Mouse (Mus musculus) megakaryocyte, adult 5-6 weeks (primary cell): ENCODE measurements around the gene Acta1. TPM values are rescaled to one million over a fixed set of nuclear protein-coding genes. Genes with fewer than 3 reads are reported as not detected.

ENCODE experiments used
- ATAC-seq: 2 replicates; pipeline ENCODE4 v1.8.0; 2016; ENCODE audit warnings: mild to moderate bottlenecking, inconsistent platforms; ENCODE audit not compliant: poor library complexity, severe bottlenecking
- total RNA-seq, 2 experiments: library from RNA; stranded (forward) in 1 of 2; stranded (reverse) in 1 of 2; fragments of 153-499, 151-499 nt in 1 of 2; fragments of 221-1000, 200-1000 nt in 1 of 2; gene quantifications; 2 replicates each; pipeline versions ENCODE4 v1.2.3 to v1.2.4; 2015 to 2017

Gene Acta1
- total RNA-seq, 2 experiments from 2014 or later = not detected

DNA sequence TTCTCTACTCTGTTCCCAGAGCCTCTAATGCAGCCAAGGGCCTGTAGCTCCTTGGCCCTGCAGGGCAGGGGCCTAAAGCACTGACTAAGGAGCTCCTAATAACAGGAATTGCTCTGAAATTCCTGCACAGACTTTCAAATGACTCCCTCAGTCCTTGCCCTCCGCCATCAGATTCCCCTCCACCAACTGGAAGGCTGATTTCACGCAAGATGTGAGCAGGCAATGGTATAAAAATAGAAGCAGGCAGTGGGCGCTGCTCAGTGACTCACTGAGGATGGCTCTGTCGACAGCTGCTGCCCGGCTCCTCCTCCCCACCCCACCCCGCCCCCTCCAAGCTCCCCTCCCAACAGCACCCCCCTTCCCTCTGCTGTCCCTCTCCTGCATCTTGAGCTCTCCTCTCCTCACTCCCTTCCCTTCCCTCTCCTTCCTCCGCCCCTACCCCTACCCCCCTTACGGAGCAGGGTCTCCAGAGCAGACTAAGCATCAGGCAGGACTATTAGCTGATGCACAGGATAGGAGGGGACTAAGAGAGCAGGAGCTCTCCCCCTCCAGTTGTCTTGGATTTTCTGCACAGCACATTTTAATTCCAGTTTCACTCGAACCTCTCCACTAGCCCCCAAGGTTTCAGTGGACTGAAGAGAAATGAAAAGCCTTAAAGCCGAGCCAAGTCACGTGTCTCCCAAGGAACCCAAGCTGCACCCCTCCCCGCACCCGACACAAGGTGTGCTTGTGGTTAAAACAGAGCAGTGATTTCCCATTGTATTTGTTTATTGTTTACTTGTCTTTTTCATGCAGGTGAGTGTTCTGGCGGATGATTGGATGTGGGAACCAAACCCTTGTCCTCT is 9.6 kb downstream of the Acta1 start:
- no peak for ATAC-seq

DNA sequence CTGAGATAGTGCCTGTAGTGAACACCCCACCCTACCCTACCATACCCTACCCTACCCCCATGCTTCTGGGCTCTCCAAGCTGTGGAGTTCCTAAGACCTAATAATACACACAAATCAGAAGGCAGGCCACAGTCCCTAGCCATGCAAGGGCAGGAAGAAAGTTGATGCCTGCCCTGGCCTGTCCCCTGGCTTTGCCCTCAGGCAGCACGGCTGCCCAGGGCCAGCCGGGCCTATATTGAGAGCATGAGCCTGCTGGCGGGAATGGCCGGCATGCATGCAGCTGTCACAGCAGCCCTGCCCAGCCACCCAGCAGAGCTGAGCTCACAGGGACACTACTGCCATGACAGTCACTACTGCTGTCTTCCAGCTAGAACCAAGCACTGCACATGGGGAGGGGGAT is 11.5 kb downstream of the Acta1 start:
- no peak for ATAC-seq

- no peak for ATAC-seq
Measured at GRCm38 (mm10) chr8:123882412-123882811, 12.1 kb downstream of the Acta1 start.

DNA sequence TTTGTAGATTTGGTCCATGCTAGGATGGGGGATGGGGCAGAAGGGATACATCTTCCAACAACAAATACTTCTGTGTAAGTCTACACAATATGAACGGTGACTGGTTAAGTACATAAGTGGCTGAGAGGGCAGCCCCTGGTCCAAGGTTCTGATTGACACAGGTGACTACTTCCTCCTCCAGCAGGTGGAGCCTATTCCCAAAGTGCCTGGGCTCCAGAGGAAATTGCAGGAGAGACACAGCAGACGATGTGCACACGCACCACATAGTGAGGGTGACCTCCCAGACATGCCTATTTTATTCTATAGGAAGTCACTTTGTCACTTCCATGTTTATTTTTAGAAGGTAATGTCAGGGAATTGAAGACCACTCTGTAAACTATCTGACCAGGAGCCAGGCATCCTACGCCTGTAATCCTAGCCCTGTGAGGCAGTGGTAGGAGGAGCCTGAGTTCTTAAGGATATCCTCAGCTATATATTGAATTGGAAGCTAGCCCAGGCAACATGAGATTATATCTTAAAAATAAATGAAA is 13.7 kb downstream of the Acta1 start:
- ATAC-seq = no peak

- ATAC-seq = no peak
Measured at GRCm38 (mm10) chr8:123880271-123880670, 14.3 kb downstream of the Acta1 start.

DNA sequence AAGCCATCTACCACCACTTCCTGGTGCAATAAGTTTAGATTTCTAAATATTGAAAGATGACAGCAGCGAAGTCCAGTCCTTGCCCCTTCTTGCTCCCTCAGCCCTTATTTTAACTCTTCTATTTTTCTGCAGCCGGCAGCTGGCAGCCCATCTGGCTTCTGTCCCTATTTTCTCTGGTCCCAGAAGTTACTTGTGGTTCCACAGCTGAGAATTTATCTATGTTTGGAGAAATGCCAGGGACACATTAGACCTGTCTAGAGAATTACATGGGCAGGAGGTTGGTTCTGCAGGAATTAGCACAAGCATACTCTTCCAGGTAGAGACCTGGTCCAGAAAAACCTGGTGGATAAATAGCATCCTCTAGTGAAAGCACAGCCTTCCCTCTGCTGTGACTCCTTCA is 16.7 kb downstream of the Acta1 start:
- ATAC-seq = no peak

GRCm38 (mm10) chr8:123874324-123874723 is 20.2 kb downstream of the Acta1 start:
- no peak for ATAC-seq

- ATAC-seq = no peak
Measured at GRCm38 (mm10) chr8:123873364-123873763, 21.2 kb downstream of the Acta1 start.

- ATAC-seq = no peak
Measured at GRCm38 (mm10) chr8:123872048-123872447, 22.5 kb downstream of the Acta1 start.

GRCm38 (mm10) chr8:123866971-123867370 is 27.6 kb downstream of the Acta1 start:
- ATAC-seq = no peak

DNA sequence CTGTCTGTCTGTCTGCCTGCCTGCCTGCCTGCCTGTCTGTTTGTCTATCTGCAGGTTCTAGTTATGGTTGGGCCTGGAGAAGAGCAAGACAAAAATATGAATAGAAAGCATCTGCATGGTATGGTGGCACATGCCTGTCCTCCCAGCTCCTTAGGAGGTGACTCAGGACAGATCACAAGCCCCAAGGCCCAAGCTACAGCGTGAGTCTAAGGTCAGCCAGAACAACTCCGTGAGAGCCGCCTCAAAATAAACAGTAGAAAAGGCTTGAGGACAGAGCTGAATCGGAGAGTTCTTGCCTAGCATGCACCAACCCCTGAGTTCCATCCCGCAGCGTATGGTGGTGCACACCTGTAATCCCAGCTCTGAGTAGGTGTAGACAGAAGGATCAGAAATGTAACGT is 28.8 kb downstream of the Acta1 start:
- ATAC-seq = no peak

DNA sequence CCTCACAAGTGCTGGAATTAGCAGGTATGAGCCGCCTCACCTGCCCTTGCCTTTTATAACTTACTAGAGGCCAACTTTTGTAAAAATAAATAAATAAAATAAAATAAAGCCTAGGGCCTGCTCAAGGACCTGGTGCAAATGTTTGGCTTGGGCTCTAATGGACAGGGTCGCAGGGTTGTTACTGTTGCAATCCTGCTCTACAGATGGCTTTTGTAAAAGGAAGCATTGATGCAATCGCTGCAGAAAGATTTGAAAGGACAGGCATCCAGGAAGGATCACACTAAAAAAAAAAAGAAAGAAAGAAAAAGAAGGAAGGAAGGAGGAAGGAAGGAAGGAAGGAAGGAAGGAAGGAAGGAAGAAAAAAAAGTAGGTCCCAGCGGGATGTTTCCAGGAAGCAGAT is 34.2 kb downstream of the Acta1 start:
- ATAC-seq = no peak

GRCm38 (mm10) chr8:123859648-123860259 is 34.8 kb downstream of the Acta1 start, which contains the start of gene Ccsap:
TSS of gene Ccsap (minus strand) at chr8:123860209.
- peak; percentile 64 for ATAC-seq

DNA sequence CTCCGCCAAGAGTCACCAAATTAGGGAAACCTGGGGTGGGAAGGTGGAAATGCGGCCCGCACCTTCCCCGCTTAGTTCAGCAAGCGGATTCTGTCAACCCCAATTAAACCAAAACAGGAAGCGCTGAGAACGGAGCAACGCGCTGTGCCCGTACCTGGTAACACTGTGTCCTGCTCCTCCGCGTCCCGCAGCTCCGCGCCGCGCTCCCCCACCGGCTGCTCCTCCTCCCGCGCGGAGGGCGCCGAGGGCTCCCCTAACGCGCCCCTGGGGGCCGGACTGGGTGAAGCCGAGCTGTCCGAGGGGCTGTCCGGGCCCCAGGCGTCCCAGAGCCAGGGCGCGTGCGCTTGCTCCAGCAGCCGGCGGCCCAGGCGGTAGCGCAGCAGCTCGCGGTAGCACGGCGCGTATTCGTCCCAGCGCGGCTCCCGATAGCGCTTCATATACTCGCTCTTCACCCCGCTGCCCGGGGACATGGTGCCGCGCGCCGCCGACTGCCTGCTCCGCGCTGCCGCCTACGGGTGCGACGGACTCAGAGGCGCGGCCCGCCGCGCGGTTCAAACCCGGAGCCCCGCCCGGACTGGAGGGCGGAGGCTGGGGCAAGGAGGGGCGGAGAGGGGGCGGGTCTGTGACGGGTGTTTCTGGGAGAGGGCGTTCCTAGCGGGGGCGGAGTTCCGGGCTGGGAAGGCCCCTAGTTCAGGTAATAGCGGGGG is 35.5 kb downstream of the Acta1 start:
- peak; percentile 93 for ATAC-seq

DNA sequence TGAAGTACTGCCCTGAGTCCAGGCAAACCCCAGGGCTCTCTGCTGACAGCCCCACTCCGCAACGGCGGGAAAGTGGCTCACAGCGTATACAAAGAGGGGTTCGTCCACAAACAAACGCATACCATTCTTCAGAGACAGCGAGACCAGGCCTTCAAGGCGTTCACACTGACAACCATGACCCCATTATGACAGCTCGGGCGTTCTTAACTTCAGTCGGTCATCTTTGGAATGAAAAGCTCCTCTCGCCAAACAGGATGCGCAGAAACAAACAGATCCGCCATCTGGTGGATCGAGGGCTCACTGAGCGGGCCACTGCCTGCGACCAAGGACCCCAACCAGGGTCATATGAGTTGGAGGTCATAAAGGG is 36.0 kb downstream of the Acta1 start:
- peak; percentile 24 for ATAC-seq

DNA sequence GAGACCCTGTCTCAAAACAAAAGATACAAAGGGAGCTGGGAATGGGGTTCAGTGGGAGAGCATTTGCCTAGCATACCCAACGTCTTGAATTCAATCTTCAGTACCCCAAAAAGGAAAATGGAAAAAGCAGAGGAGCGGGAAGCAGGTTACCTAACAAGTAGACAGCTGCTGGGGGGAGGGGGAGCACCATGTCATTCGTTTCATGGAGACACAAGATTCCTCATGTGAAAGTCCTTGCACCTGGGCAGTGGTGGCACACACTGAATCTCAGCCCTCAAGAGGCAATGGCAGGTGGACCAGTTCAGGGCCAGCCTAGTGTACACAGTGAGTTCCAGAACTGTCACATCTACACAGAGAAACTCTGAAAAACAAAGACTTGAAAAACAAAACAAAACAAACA is 37.2 kb downstream of the Acta1 start:
- ATAC-seq = no peak

DNA sequence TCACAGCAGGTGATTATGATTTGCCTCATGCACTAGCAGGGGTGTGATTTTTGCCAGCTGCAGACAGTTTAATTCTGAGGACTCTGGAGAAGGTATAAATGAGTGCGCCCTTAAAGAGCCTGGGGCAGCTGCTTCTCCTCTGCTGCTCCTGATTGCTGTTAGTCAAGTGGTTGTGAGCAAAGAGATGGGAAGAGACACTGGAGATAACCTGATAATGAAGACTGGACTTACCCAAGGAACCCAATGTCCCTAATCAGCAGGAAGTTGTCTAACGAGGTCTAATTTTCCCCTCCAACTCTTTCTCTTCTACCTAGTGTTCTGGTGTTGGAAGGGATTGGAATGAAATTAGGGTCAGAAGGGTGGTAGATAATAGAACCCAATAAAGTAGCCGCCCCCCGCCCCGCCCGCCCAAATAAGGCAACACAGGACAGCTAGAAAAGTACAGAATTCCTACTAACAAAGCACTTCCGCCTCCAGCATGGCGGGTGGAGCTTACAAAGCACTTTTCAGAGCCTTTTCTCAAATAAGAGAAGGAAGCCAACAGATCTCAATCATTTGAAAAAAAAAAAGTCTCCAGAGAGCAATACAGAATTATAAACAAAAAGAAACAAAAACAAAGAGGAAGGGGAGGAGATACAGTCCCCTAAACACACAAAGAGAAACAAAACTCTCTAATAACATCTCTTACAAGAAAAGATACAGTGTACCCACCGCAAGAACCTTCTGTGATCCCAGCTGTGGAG is 39.6 kb downstream of the Acta1 start:
- no peak for ATAC-seq

DNA sequence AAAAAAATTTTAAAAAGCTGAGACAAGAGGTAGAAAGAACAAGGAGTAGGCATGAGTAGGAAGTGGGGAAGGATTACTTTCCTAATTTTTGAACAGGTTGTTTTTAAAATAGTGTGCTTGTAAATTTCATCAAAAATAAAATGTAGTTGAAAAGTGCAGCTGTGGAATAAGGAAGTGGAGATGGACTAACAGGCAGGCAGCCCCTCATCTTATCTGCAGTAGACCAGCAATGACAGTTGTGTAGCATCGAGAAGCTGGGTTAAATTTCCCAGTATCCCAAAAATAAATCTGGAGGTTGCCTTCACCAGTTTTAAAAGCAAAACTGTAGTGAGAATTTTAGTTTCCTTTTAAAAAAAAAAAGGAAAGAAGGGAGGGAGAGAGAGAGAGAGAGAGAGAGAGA is 40.3 kb downstream of the Acta1 start:
- ATAC-seq = no peak

DNA sequence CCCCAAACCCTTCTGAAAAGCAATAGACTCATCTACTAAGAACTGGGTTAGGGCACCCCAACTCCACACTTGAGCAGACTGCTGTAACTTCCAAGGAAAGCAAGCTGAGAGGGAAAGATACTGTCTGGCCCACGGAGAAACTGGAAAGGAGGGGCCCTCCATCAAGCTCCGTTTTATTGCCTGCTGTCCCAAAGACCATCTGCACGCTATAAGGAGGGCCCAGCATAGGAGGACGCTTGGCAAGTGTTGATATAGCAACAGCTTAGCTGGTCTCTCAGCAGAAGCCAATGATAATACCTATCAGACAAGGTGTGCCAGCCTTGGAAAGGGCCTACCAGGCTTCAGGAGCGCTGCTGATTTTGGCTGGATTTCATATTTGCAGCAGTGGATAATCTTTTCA is 43.0 kb downstream of the Acta1 start:
- no peak for ATAC-seq

DNA sequence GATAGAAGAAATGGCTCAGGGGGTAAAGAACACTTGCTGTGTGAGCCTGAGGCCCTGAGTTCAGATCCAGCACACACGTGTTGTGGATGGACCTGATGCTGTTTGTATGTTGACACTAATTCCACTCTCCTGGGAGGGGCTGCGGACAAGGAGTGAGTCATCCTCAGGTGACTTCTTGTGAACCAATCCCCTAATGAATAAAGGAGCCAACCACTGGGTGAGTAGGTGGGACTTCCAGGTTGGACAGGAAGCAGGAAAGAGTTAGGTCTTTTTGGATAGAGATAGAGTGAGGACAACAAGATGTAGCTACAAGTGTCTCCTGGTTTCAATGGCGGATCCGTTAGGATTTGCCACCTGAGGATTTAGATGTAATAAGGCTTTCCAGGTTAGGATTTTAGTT is 45.2 kb downstream of the Acta1 start:
- no peak for ATAC-seq

- ATAC-seq = no peak
Measured at GRCm38 (mm10) chr8:123847546-123847945, 47.0 kb downstream of the Acta1 start.
